Mouse (Mus musculus) adipocyte (in vitro differentiated cells): Measurements from ENCODE around the gene Gm17581.
"Not testable (repeated sequence)": the region's sequence is repeated elsewhere in the genome, so short reads cannot be mapped to it uniquely, and the experiment has no call there.

ENCODE experiments used
- DNase-seq: peaks from one replicate; pipeline ENCODE4 v3.0.0-alpha.2; 2016; ENCODE audit warnings: low spot score

Gm17581 gene

DNA sequence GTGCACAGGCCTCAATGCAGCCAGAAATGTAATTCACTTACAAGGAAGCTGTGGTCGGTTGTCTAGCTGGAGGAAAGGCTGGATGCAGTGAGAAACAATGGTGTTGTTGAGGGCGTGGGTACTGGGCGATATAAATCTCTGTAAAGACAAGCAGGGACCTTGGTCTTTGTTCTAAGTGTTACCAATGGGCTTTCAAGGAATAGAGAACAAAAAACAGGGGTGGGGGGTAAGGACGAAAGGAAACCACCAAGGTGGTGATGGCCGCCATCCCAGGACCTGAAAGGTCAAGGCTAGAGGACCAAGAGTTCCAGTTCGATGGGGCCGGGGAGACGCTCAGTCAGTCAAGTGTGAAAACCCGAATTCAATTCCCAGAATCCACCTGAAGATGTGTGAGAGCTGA lies 2.1 kb upstream of the Gm17581 start:
- no peak for DNase-seq

DNA sequence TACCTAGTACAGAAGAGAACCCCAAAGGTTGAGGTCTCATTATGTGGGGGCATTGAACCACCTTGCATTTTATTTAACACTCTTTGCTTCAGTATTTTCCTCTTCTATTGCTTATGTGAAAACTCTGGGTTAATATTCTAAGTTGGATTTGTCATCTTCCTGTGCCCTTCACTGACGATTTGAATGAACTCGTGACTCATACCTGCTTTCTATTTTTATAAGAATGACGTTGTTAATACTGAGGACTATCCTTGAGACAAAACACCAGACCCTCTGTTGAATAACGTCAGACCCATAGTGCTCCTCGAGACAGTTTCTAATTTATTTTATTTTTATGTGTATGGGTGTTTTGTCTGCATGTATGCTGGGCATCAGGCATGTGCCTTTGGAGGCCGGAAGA lies 1.3 kb upstream of the Gm17581 start:
- no peak for DNase-seq

DNA sequence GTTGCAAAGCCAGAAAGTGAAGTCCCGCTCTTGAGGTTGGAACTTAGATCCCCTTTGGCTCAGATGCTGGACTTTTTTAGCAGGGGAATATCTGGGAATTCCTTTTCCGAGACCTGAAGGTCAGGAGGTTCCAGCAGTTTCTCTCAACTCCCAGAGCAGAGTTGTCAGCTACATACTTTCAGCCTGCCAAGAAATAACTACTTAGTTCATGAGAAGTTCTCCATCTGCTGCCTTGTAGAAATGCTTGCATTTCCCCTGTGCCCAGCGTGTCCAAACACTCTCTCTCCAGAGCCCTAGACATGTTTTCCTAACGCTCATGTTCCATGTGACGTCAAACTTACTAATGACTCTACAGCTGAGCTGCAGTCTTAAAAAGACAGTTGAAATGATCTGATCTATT lies 586 bp downstream of the Gm17581 start:
- peak; percentile 20 for DNase-seq

DNA sequence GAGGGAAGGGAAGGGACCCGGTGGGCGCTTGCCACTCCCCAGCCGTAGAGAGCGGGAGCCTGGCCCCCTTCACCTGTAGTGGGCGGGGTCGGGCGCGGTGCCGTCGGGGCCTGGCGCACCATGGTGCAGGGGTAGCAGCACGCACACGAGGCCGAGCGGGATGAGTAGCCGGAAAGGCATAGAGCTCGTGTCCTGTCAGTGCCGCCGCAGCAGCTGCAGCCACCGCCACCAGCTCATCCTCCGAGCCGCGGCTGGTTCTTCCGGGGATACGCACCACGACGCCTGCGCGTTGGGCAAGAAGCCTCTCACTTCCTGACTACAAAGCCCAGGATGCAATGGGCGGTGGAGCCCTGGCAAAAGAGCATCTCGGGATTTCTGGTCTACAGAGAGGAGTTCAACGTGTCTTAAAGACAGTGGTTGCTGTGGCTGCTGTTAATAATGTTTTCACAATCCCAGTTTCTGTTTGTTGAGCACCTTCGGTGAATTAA lies 6.5 kb downstream of the Gm17581 start, which contains the start of gene Edem2:
Gene Edem2 (minus strand): TSS at position 318 of the 488 bp plus-strand sequence.
- DNase-seq = peak; percentile 93

DNA sequence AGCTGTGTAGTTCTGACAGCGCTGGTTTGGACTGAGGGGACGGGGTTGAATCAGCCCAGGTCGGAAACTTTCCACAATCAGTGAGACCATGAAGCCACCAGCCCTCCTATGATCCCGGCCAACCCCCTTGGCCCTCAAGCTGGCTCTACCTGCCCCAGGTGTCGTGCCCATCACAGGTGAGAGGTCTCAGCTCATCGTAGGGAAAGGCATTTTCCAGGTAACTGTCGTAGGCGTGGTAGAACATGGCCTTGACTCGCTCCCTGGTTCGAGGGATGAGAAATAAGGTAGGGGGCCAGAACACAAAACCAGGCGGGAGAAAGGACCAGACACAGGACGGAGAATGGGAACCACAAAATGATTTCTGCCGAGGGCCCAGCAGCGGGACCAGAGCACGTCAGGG lies 6.9 kb downstream of the Gm17581 start:
- DNase-seq = no peak

DNA sequence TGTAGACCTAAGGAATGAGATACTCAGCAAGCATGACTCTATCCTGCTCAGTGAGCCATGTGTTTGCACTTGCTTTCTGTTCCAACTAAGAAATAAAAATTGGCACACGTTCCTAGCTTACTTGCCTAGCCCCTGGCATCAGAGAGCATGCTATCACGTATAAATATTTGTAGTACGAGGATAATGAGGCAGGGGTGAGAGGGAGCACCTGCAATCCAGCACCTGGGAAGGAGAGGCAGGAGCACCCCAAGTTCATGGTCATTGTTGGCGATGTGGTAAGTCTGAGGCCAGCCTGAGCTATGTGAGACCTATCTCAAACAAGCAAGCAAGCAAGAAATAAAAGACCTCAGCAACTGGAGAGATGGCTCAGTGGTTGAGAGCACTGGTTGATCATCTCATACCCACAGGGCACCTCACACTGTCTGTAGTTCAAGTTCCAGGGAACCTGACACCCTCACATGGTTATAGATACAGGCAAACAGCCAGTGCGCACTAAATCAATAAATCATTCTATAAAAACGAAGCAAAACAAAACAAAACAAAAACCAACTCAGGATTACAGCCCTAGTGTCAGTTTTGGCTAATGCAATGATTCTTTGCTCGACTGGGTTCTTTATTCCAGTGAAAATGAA lies 7.8 kb downstream of the Gm17581 start:
- no peak for DNase-seq

DNA sequence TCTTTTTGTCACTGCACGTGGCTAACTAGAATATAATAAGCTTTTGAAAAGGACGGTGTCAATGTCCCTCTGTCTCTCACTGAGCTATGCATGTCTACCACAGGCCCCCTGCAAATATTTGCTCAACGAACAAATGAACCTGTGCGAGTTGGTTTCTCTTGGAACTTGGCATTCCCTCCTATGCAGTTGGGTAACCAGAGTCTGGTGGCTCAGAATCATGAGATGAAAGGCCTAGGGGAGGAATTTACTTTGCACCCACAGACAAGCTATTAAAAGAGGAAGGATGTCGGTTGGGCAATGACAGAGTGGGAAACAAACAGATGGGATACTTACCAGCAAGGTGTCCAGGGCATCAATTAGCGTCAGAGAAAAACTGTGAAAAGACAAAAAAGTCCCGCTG lies 9.4 kb downstream of the Gm17581 start:
- no peak for DNase-seq

DNA sequence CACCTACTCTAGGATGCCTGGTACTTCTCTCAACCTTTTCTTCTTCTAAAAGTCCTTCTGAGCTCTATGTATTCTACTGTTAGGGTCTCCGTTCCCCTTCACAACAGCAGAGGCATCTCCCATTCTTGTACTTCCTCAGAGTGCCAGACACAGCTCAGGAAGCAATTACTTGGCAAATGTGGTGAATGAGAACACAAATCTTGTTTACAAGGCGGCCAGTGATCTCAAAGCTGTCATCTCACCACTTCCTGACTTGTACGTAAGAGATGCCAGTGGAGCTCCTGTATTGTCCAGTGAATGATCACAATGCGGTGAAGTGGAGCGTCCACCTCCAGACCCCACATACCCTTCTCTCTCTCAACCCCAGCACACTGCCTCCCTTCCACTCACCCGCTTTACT lies 11.1 kb downstream of the Gm17581 start:
- no peak for DNase-seq

DNA sequence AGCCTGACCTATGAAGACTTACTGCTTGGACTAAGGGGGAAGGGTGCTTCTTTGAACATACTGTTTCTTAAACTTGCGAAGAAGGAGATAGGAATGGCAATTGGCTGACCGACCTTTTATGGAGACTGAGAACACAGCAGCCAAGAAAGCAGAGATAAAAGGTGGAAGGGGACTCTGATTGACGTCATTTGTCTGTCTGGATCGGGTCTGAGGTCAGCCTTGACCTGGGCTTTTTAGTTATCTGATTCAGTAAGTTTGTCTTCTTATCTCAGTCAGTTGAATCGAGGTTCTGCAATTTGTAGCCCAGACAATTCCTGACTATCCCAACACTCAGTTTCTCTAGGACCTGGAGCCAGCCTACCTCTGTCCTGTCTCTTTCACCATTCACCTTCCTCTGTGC lies 11.6 kb downstream of the Gm17581 start:
- no peak for DNase-seq

DNA sequence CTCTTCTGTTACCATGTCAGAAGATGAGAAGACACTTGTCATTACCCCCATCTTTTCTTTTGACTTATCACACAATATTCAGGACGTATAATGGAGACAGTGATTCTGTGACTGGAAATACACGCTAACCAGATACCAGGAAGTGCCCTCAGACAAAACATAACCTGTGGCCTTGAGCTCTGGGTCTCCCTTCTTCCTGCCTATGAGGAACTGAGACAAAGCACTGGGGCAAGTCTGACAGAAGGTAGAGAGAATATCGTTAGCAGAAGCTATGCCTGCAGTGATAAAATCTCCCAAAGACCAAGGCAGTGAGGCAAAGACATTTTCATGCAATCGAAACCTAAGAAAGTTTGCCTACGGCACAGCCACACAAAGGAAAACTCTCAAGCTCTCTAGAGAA lies 15.1 kb downstream of the Gm17581 start:
- DNase-seq = no peak

DNA sequence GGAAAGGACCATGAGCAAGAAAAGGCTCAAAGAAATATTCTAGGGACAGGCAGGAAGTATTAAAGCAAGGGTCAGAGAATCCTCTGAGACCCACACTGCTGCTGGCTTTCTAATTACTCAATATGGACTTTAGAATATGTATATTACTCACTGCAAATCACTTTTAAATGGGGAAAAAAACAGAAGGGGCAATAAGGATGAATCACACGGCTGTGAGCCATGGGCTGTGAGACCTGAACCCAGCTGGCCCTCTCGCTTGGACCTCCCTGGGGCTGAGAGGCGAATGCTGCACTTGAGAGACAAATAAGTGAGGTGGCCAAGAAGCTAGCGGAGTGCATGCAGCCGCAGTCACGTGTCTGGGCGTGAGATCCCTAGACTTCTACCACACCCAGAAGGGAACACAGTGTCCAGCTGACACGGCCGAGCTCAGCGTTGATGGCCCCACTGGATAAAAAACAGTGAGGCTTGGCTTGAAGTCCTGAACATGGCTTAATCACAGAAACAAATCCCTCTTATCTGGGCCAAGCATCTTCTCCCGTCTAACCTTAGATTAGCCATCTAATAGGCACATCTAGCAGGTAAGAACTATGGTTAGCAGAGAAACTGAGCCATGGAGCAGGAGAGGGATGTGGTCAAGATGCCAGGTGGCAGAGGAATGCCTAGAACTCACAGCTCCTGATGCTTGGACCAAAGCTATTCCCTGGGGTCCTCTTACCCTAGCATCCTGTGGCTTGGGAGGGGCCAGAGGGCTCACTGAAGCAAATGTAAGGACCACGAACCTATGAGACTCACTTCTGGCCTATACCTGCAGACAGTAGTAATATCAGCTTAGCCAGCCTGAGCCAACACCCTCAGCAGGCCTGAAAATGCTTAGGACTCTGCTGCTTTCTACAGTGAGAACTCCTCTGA lies 18.3 kb downstream of the Gm17581 start:
- no peak for DNase-seq

DNA sequence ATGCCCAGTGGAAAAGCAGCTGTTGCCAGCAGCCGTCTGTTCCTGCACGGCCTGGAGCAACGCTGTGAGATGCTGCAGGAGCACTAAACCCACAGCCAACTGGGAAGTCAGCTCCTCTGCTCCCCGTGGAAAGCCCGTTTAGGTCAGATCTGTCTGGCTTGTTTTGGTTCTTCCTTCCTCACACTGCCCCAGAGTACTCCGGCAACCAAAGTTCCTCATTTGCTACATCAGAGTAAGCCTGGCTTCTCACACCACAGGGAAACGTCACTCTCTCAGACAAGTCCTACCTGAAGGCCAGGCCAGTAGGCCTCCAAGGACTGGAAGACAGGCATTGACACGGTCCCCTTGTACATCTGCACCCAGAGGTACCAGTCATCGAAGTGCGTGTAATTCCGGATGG lies 25.1 kb downstream of the Gm17581 start:
- DNase-seq = no peak

DNA sequence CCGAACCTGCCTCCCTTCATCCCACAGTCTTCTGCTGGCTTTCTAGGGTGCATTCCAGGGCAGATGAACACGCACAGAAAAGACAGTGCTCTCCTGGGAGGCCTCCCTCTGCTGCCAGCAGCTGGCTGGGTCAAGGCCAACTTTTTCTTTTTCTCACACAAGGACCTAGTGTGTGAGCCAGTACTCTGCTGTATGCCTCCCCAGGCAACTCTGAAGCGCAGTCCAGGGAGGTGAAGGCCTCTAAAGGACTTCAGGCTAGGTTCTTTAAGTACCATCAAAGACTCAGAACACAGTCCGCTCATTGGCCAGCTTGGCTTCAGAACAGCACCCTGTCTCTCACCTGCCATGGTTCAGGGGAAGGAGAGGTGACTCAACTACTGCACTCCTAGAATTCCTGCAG lies 28.4 kb downstream of the Gm17581 start:
- DNase-seq = peak; percentile 82

DNA sequence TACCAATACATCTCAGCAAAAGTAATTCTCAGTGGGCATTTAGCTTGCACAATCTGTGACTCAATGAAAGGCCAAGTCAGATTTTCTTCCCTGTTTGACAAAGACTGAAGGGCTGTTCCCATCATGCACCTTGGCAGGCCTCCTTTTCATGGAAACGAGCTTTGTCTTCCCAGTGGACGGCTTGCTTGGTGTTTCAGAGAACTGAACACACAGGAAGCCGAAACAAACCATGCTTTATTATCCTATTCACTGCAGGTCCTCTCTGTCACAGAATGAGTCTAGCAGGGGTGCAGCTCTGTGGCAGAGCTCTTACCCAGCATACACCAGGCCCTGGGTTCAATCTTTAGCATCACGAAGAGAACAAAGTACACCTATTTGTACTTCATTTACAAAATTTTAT lies 32.0 kb downstream of the Gm17581 start:
- DNase-seq = peak; percentile 47

DNA sequence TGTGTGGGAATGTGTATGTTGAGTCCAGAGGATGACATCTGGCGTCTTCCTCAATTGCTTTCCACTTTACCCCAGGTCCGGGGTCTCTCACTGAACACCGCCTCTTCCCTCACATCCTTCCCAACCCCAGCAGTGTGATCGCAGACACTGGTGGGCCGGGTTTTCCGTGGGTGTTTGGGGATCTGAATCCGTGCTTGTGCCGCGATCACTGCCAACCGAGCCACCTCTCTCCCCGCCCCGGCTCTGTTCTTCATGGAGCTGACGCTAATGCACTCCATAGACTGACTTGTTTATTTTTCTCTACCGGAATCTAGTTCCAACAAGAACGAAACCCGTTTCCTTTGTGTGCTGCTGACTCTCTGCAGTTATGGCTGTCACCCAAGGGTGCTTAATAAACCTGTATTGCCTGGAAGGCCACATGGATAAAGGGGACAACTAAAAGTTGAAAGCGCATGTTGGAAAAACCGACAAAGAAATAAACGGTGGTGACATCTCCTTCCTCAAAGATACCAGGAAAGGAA lies 34.2 kb downstream of the Gm17581 start:
- DNase-seq = no peak

DNA sequence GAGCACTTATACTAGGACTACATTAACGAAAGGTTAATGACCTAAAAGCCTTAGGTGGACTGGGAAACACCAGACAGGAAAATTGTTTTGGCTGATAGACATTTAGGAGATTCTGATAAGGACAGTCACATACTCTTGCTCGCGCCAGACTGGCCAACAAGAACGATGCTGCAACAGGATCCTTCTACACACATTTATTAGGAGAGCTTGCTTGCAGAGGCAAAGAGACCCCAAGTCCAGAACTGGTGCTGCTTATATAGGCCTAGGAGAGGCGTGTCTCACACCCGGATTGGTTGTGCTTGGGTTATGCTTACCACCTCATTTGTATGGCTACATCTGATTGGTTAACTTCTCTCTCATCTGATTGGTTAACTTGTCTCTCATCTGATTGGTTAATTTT lies 37.2 kb downstream of the Gm17581 start:
- DNase-seq = not testable (repeated sequence)

DNA sequence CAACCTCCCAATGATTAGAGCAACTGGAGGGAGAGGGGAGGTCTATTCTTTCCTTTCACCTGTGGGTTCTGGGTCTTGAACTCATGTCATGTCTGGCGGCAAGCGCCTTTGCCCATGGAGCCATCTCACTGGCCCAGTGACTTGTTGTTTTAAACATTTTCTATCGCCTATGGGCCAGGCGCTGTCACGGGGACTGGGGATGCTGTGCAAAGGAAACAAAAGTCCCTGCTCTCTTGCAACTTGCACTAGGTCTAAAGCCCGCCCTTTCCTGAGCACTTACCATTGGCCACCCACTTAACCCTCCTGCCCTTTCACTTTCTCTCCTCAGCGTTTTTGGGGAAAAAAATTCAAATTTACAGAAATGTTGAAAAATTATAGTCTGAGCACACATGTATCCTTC lies 38.8 kb downstream of the Gm17581 start:
- no peak for DNase-seq

DNA sequence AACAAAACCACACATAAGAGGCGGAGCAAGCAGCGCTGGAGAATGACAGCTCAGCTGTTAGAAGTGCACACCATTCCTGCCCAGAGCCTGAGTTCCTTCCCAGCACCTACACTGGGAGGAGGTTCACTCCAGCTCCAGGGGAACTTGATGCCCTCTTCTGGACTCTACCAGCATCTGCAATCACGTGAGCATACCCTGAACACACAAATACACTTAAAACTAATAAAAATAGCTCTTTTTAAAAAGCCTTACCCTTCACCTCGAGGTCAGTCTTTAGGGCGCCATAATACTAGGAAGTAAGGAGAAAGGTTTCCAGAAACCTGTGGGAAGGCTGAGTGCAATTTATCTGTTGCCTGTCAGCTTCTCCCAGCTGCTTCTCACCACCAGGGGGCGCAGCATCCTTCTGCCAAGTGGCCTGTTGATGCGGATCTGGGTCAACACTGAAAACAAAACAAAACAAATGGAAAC lies 39.5 kb downstream of the Gm17581 start:
- peak; percentile 88 for DNase-seq

DNA sequence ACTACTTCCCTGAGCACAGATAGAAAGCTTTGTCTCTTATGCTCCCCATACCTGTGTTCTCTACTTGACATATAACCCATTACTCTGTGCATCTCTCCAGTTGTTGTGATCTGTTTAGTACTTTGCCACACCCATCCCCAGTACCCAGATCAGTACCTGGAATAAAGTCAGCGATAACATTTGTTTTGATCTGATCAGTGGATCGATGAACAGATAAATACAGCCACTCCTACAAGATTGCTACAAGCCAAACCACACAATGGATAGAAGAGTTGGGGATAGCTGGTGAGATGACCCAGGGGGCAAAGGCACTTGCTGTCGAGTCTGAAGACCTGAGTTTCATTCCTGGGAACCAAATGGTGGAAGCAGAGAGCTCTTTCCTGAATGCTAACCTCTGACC lies 40.4 kb downstream of the Gm17581 start:
- no peak for DNase-seq

DNA sequence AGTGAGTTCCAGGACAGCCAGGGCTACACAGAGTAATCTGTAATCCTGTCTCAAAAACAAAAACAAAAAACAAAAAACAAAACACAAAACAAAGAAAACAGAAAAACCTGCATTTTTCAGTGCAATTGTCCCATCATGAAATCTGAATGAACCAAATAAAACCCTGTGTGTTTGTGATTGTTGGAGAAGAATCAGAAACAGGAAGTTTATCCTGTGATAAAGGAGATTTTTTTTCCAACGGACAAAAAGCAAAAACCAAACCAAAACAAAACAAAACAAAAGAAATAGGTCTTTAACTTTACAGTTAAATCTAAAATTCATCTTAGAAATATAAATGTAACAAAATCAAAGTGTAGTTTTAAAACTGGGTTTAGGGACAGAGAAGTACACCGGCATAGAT lies 41.1 kb downstream of the Gm17581 start:
- DNase-seq = no peak

DNA sequence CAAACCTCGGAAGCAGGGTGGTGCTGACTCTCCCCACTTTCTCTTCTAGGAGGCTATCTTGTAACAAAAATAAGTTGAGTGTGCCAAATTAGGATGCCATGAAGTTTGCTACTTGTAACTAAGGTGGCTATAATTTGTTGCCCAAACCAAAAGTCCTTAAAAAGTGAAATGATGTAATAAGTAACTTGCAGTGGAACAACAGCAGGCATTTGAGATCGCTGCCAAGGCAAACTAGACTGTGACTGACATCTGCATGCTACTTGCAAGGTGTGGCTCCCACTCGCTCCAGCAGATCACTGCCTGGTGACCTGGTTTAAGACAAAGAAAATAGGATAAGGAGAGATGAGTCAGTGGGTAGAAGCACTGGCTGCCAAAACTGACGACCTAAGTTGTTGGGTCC lies 42.5 kb downstream of the Gm17581 start:
- DNase-seq = peak; percentile 58

DNA sequence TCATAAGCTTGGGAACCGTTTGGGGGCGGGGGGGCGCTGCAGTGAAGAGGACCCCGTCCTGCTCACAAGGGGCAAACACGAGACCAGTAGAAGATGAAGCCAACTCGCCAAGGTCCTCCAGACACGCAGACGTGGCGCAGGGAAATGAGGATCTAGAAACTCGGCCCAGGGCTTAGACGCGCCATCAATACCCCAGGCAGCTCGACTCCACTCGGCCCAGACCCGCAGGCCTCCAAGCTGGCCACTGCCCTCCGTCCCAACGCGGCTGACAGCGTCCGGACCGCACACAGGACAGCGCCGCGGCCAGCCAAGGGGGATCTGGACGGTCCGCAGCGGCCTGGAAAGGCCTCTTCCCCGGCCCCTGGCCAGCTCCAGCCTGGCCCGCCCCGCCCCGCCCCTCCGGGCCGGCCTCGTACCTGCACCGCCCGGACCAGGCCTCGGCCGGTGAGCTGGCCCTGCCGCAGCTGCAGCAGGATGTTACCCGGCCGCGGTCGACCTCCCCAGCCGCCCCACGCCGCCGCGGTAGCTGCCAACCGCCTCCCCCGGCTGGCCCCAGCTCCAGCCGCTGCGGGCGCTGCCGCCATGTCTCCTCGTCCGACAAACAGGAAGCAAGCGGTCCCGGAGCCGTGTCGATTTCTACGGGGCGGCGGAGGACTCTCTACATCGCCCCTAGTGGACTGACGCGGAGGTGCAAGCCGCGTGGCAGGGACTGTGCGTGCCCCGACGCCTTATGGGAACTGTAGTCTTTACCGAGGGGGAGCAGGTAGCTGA lies 43.8 kb downstream of the Gm17581 start, which contains the start of gene Trpc4ap:
Gene Trpc4ap (minus strand): TSS at position 662 of the 771 bp plus-strand sequence.
- peak; percentile 97 for DNase-seq
